Mouse (Mus musculus) forebrain, embryonic 15.5 days (tissue): ENCODE data around the gene Abtb2. TPM values are rescaled to one million over a fixed set of nuclear protein-coding genes. Genes with fewer than 3 reads are reported as not detected.

ENCODE experiments used
- ATAC-seq: fragments of 200-750 bp; cut with Nextera tagmentation; replicated peaks from 2 replicates; pipeline ENCODE4 v1.8.0; 2017; ENCODE audit warnings: mild to moderate bottlenecking, moderate TSS enrichment, moderate library complexity
- H3K27ac ChIP-seq: fragments of 300-500 bp; sonication (generic); replicated peaks from 2 replicates; pipeline ENCODE4 v1.5.1; 2015; ENCODE audit warnings: mild to moderate bottlenecking, inconsistent platforms
- H3K27me3 ChIP-seq: fragments of 300-500 bp; sonication (generic); 2 replicates; pipeline ENCODE4 v1.6.1; 2015; ENCODE audit warnings: inconsistent platforms
- H3K36me3 ChIP-seq: fragments of 300-500 bp; sonication (generic); 2 replicates; pipeline ENCODE4 v1.6.1; 2015; ENCODE audit warnings: mild to moderate bottlenecking, inconsistent platforms
- H3K4me1 ChIP-seq: fragments of 300-500 bp; sonication (generic); 2 replicates; pipeline ENCODE4 v1.6.1; 2015; ENCODE audit warnings: inconsistent platforms
- H3K4me2 ChIP-seq: fragments of 300-500 bp; sonication (generic); replicated peaks from 2 replicates; pipeline ENCODE4 v1.6.1; 2015; ENCODE audit warnings: mild to moderate bottlenecking, inconsistent platforms
- H3K4me3 ChIP-seq: fragments of 300-500 bp; sonication (generic); 2 replicates; pipeline ENCODE4 v1.5.1; 2015; ENCODE audit warnings: mild to moderate bottlenecking, inconsistent platforms
- H3K9ac ChIP-seq: fragments of 300-500 bp; sonication (generic); replicated peaks from 2 replicates; pipeline ENCODE4 v1.6.1; 2015; ENCODE audit warnings: mild to moderate bottlenecking, inconsistent platforms
- H3K9me3 ChIP-seq: fragments of 300-500 bp; sonication (generic); 2 replicates; pipeline ENCODE4 v1.6.1; 2016; ENCODE audit warnings: inconsistent platforms
- WGBS: fragments of 180-500 bp; shearing (Covaris S2); methylation state at CpG from one replicate; pipeline ENCODE4 v1.1.7; 2015; ENCODE audit warnings: mixed read lengths; 5-methylcytosine and 5-hydroxymethylcytosine counted together
- polyA plus RNA-seq: library from polyadenylated mRNA; unstranded; fragments of >200 nt; fragmentation: Nextera tagmentation; extraction: Ambion mirVana; gene quantifications from 2 replicates; pipeline ENCODE4 v1.2.1, GENCODE M21; 2015

The Abtb2 gene
- polyA plus RNA-seq, 1 experiment from 2014 or later: 7.4 TPM

DNA sequence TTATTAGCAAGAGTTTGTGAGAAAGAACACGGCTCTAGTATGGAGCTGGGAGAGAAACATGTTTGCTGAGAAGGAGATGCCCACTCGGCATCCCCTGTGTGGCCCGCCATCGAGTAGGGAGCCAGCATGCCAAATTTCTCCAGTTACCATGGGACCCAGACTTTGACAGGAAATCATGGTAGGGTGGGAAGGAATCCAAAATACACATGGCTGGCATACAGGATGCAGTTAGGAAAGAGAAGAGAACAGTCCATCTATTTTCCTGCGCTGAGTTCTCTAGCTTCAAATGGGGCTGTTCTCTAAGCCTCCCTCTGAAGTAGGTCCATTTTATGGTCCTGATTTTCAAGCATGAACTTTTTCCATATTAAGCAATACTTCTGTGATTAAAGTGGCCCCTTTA is 22.7 kb downstream of the Abtb2 start:
- no peak overlapping the region for H3K27ac ChIP-seq
- H3K9ac ChIP-seq: no peak overlapping the region
- no peak overlapping the region for H3K4me2 ChIP-seq
- no peaks in the 10 kb centered on the region for H3K9me3 ChIP-seq
- no peaks in the 10 kb centered on the region for H3K27me3 ChIP-seq
- peaks cover 21% of the 10 kb centered on the region for H3K4me1 ChIP-seq
- H3K36me3 ChIP-seq: no peaks in the 10 kb centered on the region
- ATAC-seq: no peak
- 61% methylated on average over 5 of the region's 5 CpGs for WGBS
- H3K4me3 ChIP-seq: no peak overlapping the region

DNA sequence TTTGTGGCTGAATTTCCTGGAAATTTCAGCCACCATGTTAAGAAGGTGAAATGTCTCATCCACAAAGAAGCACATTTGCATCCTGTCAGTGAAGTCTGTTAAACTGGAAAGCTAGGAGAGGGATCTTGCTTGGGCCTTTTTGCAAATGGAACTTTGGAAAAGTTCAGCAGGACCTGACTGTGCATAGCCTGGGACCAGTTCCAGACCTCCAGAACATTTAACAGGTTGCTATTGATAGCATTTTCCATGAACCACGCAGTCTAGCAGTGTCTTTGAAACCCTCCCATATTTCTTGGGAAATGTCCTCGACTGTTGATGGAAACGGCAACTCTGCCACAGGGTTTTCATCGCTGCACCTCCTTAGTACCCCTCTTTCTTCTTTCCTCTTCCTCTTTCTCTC is 23.3 kb downstream of the Abtb2 start:
- H3K27me3 ChIP-seq: no peaks in the 10 kb centered on the region
- no peak overlapping the region for H3K4me3 ChIP-seq
- no peaks in the 10 kb centered on the region for H3K9me3 ChIP-seq
- H3K27ac ChIP-seq: no peak overlapping the region
- no peak overlapping the region for H3K9ac ChIP-seq
- 89% methylated on average over 4 of the region's 4 CpGs for WGBS
- ATAC-seq: no peak
- no peaks in the 10 kb centered on the region for H3K36me3 ChIP-seq
- no peak overlapping the region for H3K4me2 ChIP-seq
- H3K4me1 ChIP-seq: peaks cover 21% of the 10 kb centered on the region

DNA sequence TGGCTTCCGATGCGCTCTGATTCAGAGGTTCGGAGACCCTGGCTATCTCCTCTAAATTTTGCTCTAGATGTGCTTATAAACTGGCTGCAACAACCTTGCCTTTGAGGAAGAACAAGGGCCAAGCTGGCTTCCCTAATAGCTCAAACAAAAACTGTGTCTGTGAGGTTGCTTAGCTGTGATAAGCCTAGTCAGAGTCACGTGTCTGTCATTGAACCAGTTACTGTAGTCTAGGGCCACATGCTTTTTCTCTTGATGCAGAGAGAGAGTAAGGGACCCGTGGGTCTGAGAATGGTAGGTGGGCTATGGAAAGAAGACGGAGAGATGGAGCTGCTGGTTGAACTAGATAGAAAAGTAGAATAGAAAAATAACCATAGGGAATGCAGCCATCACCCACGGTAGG is 24.5 kb downstream of the Abtb2 start:
- no peak overlapping the region for H3K4me2 ChIP-seq
- ATAC-seq: no peak
- no peak overlapping the region for H3K4me3 ChIP-seq
- H3K4me1 ChIP-seq: peaks cover 29% of the 10 kb centered on the region
- WGBS: 93% methylated on average over 7 of the region's 7 CpGs
- H3K27ac ChIP-seq: no peak overlapping the region
- H3K9me3 ChIP-seq: no peaks in the 10 kb centered on the region
- no peaks in the 10 kb centered on the region for H3K27me3 ChIP-seq
- no peaks in the 10 kb centered on the region for H3K36me3 ChIP-seq
- no peak overlapping the region for H3K9ac ChIP-seq

DNA sequence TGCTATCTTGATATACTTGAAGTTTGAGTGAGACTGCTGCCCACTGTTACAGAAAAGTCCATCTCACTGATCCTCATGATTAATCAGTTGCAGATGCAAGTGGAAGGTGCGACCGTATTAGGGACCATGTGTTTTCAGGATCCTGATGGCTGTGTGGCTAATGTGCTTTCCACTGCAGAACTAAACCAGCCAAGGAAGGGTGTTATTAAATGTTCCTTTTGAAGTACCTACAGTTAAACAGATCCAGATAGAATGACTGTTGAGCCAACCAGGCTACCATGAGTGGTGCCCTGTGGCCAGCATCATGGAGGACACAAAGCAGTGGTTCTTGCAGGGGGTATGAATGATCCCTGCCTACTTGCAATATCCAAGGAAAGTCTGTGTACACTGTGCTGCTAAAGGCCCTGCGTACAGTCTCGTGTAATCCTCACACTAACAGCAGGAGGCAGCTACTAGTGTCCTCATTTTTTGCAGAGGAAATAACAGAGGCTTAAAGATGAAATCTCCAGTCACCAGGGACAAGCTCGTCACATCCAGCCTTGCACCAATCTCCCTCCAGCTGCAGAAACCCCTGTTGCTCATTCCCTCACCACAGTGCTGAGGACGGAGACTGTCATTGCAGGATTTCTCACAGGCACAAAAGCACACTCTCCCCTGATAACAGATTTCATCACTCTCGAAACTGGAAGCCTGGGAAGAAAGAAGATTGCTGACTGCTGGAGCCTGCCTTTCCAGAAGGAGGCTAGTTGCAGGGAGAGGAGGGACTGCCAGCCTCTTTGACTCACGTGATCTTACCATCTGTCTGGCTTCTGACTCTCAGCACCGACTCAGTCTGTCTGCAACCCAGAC is 25.9 kb downstream of the Abtb2 start:
- Histone ChIP-seq H3K4me1 (peaks cover 30% of the 10 kb centered on the region), H3K27me3 (no peaks in the 10 kb centered on the region), H3K9ac (no peak overlapping the region; the same call in 1 of the 2 replicates), H3K9me3 (no peaks in the 10 kb centered on the region), H3K4me3 (no peak overlapping the region), H3K4me2 (no peak overlapping the region), H3K27ac (peak overlapping the region; percentile 83), H3K36me3 (no peaks in the 10 kb centered on the region)
- 54% methylated on average over 9 of the region's 9 CpGs for WGBS
- peak; percentile 81 for ATAC-seq

DNA sequence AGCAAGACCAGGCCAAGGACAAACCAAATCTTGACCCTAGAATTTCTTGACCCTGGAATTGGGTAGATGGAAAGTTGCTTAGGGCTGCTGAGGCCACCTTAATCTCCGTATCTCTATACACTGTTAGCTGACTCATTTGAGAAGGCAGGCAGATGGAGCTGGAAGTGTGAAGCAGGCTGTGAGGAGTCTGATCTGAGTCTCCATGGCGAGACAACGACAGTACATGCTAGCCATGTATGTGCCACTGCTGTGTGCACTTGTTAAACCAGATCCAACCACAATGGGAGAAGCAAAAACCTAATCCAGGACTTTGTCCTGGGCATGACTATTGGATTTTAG is 26.4 kb downstream of the Abtb2 start:
- Histone ChIP-seq H3K36me3 (no peaks in the 10 kb centered on the region), H3K4me3 (no peak overlapping the region), H3K9ac (no peak overlapping the region), H3K27me3 (no peaks in the 10 kb centered on the region), H3K9me3 (no peaks in the 10 kb centered on the region), H3K4me1 (peaks cover 30% of the 10 kb centered on the region), H3K27ac (peak overlapping the region; percentile 83), H3K4me2 (no peak overlapping the region)
- 48% methylated on average over 3 of the region's 3 CpGs for WGBS
- peak; percentile 66 for ATAC-seq

DNA sequence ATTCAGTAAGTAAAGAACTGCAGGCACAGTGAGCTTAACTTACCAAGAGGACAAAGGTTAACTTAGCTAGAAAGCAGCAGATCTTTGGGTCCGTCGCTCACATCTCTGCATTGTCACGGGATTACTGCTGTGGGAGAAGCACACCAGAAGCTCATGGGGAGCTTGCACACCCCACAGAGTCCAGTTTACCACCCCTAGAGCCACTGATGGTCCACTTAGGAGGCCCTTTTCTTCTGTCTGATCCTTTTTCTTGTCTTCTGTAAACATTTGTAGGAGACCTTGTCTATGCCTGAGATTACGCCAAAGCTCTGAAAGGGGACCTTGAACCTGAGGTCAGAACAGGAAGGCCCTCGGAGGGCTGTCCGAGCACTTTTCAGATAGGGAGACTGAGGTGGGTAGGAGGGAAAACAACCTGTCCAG is 28.5 kb downstream of the Abtb2 start:
- Histone ChIP-seq H3K36me3 (no peaks in the 10 kb centered on the region), H3K9me3 (no peaks in the 10 kb centered on the region), H3K9ac (no peak overlapping the region), H3K4me1 (peaks cover 25% of the 10 kb centered on the region), H3K4me3 (no peak overlapping the region), H3K27ac (no peak overlapping the region), H3K27me3 (no peaks in the 10 kb centered on the region), H3K4me2 (no peak overlapping the region)
- 63% methylated on average over 6 of the region's 6 CpGs for WGBS
- ATAC-seq: no peak

DNA sequence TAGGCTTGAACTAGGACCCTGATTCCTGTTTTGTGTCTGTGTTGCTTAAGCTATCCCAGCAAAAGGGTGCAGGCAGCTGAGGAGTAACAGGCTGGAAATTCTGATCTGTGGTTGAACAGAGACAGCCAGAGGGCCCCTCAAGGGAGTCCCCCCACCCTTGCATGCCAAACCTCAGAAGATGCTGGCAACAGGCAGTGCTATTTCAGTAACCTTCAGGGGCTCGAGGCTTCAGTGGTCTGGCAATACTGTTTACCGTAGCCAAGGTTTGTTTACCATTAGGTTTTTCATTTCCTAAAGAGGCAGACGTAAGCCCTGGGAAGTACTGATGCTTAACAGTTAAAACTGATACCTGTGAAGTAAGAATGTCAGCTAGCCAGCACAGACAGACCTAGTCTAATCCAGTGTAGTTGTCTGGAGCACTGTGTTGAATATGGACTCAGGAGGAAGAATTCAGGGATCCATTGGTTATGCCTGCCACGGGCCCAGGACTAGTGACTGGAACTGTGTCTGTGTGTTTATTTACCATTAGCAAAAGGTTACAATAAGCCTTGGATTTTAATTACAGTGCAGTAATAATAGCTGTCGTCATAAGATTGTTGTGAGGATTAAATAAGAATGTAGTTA is 29.0 kb downstream of the Abtb2 start:
- no peaks in the 10 kb centered on the region for H3K9me3 ChIP-seq
- WGBS: 43% methylated on average over 5 of the region's 5 CpGs
- H3K4me2 ChIP-seq: no peak overlapping the region
- no peaks in the 10 kb centered on the region for H3K27me3 ChIP-seq
- H3K36me3 ChIP-seq: no peaks in the 10 kb centered on the region
- no peak for ATAC-seq
- peaks cover 30% of the 10 kb centered on the region for H3K4me1 ChIP-seq
- H3K27ac ChIP-seq: no peak overlapping the region
- no peak overlapping the region for H3K4me3 ChIP-seq
- no peak overlapping the region for H3K9ac ChIP-seq

DNA sequence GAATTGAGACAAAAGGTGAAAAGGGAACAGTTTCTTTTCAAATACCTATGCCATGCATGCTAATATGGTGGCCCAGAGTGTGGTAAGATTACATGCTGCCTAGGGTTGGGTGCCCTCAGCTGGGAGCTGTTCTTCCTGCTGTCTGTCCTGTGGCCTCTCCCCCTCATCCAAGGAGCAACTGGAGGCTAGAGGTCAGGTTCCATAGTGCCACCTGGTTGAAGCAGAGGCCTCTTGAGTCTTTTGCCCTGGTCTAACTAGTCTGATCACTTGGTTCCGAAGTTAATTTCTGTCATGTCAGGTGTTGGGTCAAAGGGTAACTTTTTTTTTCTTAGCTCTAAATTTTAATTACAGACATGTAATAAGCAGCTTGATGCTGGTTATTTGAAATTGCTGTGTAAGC is 33.2 kb downstream of the Abtb2 start:
- 83% methylated on average over 1 of the region's 1 CpGs for WGBS
- Histone ChIP-seq H3K9ac (no peak overlapping the region), H3K4me2 (no peak overlapping the region), H3K9me3 (no peaks in the 10 kb centered on the region), H3K36me3 (no peaks in the 10 kb centered on the region), H3K4me3 (no peak overlapping the region), H3K27ac (no peak overlapping the region), H3K4me1 (peaks cover 24% of the 10 kb centered on the region), H3K27me3 (no peaks in the 10 kb centered on the region)
- ATAC-seq: no peak

DNA sequence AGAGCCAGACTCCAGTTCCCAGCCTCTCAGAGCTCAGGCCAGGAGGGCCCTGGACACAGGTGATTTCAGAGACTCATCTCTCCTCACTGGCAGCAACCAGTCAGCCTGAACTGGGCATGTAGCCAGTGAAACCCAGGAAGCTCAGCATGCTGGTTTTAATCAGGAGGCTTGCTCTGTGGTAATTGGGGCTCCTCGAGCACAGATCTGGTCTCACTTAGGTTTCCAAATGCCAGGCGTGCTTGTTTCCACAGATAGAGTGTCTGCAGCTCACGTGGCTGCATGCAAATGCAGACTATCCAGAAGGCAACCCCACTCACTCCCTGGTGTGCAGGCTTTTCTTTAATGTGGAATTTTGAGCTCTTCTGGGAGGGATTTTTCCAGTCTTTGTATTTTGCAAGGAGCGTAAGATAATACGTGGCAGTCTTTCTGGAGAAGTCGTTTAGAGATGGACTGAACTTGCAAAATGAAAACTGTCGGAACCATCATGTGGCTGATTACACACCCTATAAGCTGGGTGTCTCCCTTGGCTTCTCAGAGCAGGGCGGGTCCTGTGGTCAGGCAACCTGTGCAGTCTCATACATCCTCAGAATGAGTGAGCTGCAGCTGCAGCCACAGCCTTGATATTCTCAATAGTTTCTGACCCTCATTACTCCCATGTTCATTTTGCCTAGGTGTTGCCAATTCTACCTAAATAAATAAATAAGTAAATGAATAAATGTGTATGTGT is 34.2 kb downstream of the Abtb2 start:
- WGBS: 20% methylated on average over 8 of the region's 8 CpGs
- Histone ChIP-seq H3K9ac (0 out of 2 replicates have a peak overlapping the region, but pooled peaks have one; percentile 0), H3K27ac (peak overlapping the region; percentile 13), H3K4me3 (no peak overlapping the region), H3K9me3 (no peaks in the 10 kb centered on the region), H3K36me3 (no peaks in the 10 kb centered on the region), H3K4me2 (no peak overlapping the region), H3K4me1 (peaks cover 17% of the 10 kb centered on the region), H3K27me3 (no peaks in the 10 kb centered on the region)
- ATAC-seq: peak; percentile 82

DNA sequence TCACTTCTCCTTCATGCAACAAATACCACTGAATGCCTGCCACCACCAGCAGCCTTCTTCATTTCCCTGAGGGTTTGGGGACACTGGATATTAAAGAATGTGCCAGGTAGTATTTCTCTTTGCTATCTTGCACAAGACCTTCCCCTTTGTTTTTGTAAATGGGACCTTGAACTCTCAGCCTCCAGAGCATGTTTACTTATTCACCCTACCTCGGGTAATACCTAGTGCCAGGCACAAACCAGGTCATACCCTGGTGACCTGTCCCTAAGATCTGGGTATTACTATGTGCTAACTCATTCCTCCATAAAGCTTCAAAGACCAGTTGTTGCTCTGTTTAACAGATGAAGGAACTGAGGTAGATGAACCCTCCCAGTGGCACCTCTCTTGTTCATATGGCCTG is 35.0 kb downstream of the Abtb2 start:
- Histone ChIP-seq H3K27me3 (no peaks in the 10 kb centered on the region), H3K9ac (no peak overlapping the region), H3K4me2 (no peak overlapping the region), H3K4me1 (peaks cover 15% of the 10 kb centered on the region), H3K36me3 (no peaks in the 10 kb centered on the region), H3K27ac (no peak overlapping the region), H3K4me3 (no peak overlapping the region), H3K9me3 (no peaks in the 10 kb centered on the region)
- no peak for ATAC-seq
- 82% methylated on average over 1 of the region's 1 CpGs for WGBS

DNA sequence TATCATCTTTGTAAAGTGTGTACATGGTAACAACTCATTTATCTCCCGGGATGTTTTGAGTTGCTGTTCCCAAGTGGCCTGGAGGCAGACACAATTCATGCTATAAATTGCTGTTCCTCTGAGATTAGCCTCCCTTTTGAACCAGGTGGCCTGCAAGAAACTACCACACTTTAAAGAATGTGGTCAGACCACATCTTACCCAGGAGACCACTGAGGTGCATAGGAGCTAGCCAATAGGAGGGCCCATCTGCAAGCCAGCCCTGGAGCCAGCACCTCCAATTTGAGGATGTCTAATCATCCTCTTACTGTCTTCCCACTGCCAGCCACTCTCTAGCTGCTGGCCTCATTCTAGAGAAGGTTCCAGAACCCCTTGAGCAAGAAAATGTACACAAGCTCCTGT is 35.4 kb downstream of the Abtb2 start:
- Histone ChIP-seq H3K4me3 (no peak overlapping the region), H3K9ac (no peak overlapping the region), H3K4me1 (peaks cover 15% of the 10 kb centered on the region), H3K27ac (no peak overlapping the region), H3K27me3 (no peaks in the 10 kb centered on the region), H3K4me2 (no peak overlapping the region), H3K9me3 (no peaks in the 10 kb centered on the region), H3K36me3 (no peaks in the 10 kb centered on the region)
- 90% methylated on average over 1 of the region's 1 CpGs for WGBS
- ATAC-seq: no peak

DNA sequence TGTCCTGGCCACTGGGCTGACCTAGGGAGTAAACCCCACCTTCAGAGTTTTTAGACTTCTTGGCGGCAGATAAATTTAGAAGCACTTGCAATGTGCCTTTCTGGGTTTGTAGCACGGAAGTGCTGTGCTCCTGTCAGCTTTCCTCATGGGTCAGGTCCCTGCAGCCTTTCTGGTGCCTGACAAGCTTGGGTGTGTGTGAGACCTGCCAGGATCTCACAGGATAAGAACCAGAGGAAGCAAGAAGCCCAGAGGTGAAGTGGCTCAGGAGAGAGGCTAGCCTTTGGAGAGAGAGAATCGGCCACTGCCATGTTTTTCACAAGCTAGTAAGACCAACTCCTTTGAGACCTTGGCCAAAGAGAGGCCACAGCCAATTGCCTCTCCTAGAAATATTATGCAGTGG is 37.1 kb downstream of the Abtb2 start:
- H3K9ac ChIP-seq: no peak overlapping the region
- ATAC-seq: no peak
- no peaks in the 10 kb centered on the region for H3K36me3 ChIP-seq
- H3K4me3 ChIP-seq: no peak overlapping the region
- H3K27ac ChIP-seq: no peak overlapping the region
- no peaks in the 10 kb centered on the region for H3K27me3 ChIP-seq
- no peak overlapping the region for H3K4me2 ChIP-seq
- H3K9me3 ChIP-seq: no peaks in the 10 kb centered on the region
- WGBS: 92% methylated on average over 3 of the region's 3 CpGs
- H3K4me1 ChIP-seq: peaks cover 15% of the 10 kb centered on the region
